Mouse (Mus musculus): ENCODE measurements at regions not wholly inside any gene's neighbourhood (a gene's known extent, or its start where the extent isn't known, plus 50 kb on each side); places are given as distances from the start of the nearest gene placed in this dataset.

- Histone ChIP-seq H3K9ac (no peak overlapping the region), H3K4me3 (no peak overlapping the region), H3K9me3 (replicated peaks) (no peaks in the 10 kb centered on the region; the same call in 1 of the 2 replicates), H3K4me2 (no peak overlapping the region), H3K36me3 (no peaks in the 10 kb centered on the region), H3K4me1 (replicated peaks) (no peaks in the 10 kb centered on the region), H3K27ac (ENCODE audit: poor library complexity, severe bottlenecking) (no peak overlapping the region), H3K27me3 (replicated peaks) (no peaks in the 10 kb centered on the region)
- 67% methylated on average over 5 of the region's 5 CpGs for WGBS
- ATAC-seq (ENCODE audit: insufficient number of reproducible peaks, low FRiP score), result no peak
Measured at GRCm38 (mm10) chr6:35814476-35814875, 274.8 kb upstream of the Mtpn start.

- Histone ChIP-seq H3K36me3 (no peaks in the 10 kb centered on the region), H3K27ac (ENCODE audit: poor library complexity, severe bottlenecking) (no peak overlapping the region), H3K9me3 (replicated peaks) (no peaks in the 10 kb centered on the region; the same call in 1 of the 2 replicates), H3K9ac (no peak overlapping the region), H3K4me1 (replicated peaks) (no peaks in the 10 kb centered on the region), H3K4me2 (no peak overlapping the region), H3K27me3 (replicated peaks) (no peaks in the 10 kb centered on the region), H3K4me3 (no peak overlapping the region)
- WGBS, result 70% methylated on average over 2 of the region's 2 CpGs
- no peak for ATAC-seq (ENCODE audit: insufficient number of reproducible peaks, low FRiP score)
Measured at GRCm38 (mm10) chr6:35805738-35806137, 266.1 kb upstream of the Mtpn start.

- H3K4me3 ChIP-seq, result no peak overlapping the region
- H3K27ac ChIP-seq (ENCODE audit: poor library complexity, severe bottlenecking), result no peak overlapping the region
- no peak overlapping the region for H3K9ac ChIP-seq
- H3K27me3 ChIP-seq (replicated peaks), result no peaks in the 10 kb centered on the region
- ATAC-seq (ENCODE audit: insufficient number of reproducible peaks, low FRiP score), result no peak
- no peaks in the 10 kb centered on the region for H3K9me3 ChIP-seq (replicated peaks)
- H3K4me2 ChIP-seq, result no peak overlapping the region
- no peaks in the 10 kb centered on the region for H3K36me3 ChIP-seq
- no peaks in the 10 kb centered on the region for H3K4me1 ChIP-seq (replicated peaks)
- 76% methylated on average over 3 of the region's 3 CpGs for WGBS
Measured at GRCm38 (mm10) chr6:35804041-35804440, 264.4 kb upstream of the Mtpn start.

GRCm38 (mm10) chr6:35779706-35780105 is 240.0 kb upstream of the Mtpn start:
- H3K4me1 ChIP-seq (replicated peaks), result no peaks in the 10 kb centered on the region
- no peak overlapping the region for H3K9ac ChIP-seq
- no peak overlapping the region for H3K4me2 ChIP-seq
- no peak overlapping the region for H3K4me3 ChIP-seq
- H3K36me3 ChIP-seq, result no peaks in the 10 kb centered on the region
- no peak for ATAC-seq (ENCODE audit: insufficient number of reproducible peaks, low FRiP score)
- WGBS, result 73% methylated on average over 1 of the region's 1 CpGs
- H3K9me3 ChIP-seq (replicated peaks), result 0 out of 2 replicates have a peak, but pooled peaks cover 3% of the 10 kb centered on the region
- H3K27ac ChIP-seq (ENCODE audit: poor library complexity, severe bottlenecking), result no peak overlapping the region
- no peaks in the 10 kb centered on the region for H3K27me3 ChIP-seq (replicated peaks)

GRCm38 (mm10) chr6:35770907-35771306 is 231.2 kb upstream of the Mtpn start:
- Histone ChIP-seq H3K9me3 (replicated peaks) (no peaks in the 10 kb centered on the region), H3K4me3 (no peak overlapping the region)

GRCm38 (mm10) chr6:35759606-35760246 is 220.0 kb upstream of the Mtpn start:
- H3K27me3 ChIP-seq (replicated peaks), result no peaks in the 10 kb centered on the region
- no peak for ATAC-seq (ENCODE audit: insufficient number of reproducible peaks, low FRiP score)
- H3K36me3 ChIP-seq, result no peaks in the 10 kb centered on the region
- no peaks in the 10 kb centered on the region for H3K9me3 ChIP-seq (replicated peaks)
- H3K9ac ChIP-seq, result no peak overlapping the region
- H3K4me2 ChIP-seq, result no peak overlapping the region
- WGBS, result 83% methylated on average over 3 of the region's 3 CpGs
- no peak overlapping the region for H3K27ac ChIP-seq (ENCODE audit: poor library complexity, severe bottlenecking)
- no peak overlapping the region for H3K4me3 ChIP-seq
- no peaks in the 10 kb centered on the region for H3K4me1 ChIP-seq (replicated peaks)

More at GRCm38 (mm10) chr6:35770907-35771306, 231.2 kb upstream of the Mtpn start:
- no peak overlapping the region for H3K27ac ChIP-seq (ENCODE audit: poor library complexity, severe bottlenecking)
- H3K9ac ChIP-seq, result no peak overlapping the region
- ATAC-seq (ENCODE audit: insufficient number of reproducible peaks, low FRiP score), result no peak
- WGBS, result 78% methylated on average over 3 of the region's 3 CpGs
- H3K4me2 ChIP-seq, result no peak overlapping the region
- no peaks in the 10 kb centered on the region for H3K36me3 ChIP-seq
- no peaks in the 10 kb centered on the region for H3K4me1 ChIP-seq (replicated peaks)
- no peaks in the 10 kb centered on the region for H3K27me3 ChIP-seq (replicated peaks)

- no peaks in the 10 kb centered on the region for H3K9me3 ChIP-seq (replicated peaks)
- no peak for ATAC-seq (ENCODE audit: insufficient number of reproducible peaks, low FRiP score)
- H3K4me1 ChIP-seq (replicated peaks), result no peaks in the 10 kb centered on the region
- WGBS, result 32% methylated on average over 1 of the region's 1 CpGs
- no peak overlapping the region for H3K27ac ChIP-seq (ENCODE audit: poor library complexity, severe bottlenecking)
- no peak overlapping the region for H3K4me3 ChIP-seq
- H3K4me2 ChIP-seq, result no peak overlapping the region
- H3K9ac ChIP-seq, result no peak overlapping the region
- H3K36me3 ChIP-seq, result no peaks in the 10 kb centered on the region
- no peaks in the 10 kb centered on the region for H3K27me3 ChIP-seq (replicated peaks)
Measured at GRCm38 (mm10) chr6:35746034-35746433, 206.3 kb upstream of the Mtpn start.

- 79% methylated on average over 3 of the region's 3 CpGs for WGBS
- no peaks in the 10 kb centered on the region for H3K4me1 ChIP-seq (replicated peaks)
- no peak for ATAC-seq (ENCODE audit: insufficient number of reproducible peaks, low FRiP score)
- no peak overlapping the region for H3K27ac ChIP-seq (ENCODE audit: poor library complexity, severe bottlenecking)
- no peaks in the 10 kb centered on the region for H3K27me3 ChIP-seq (replicated peaks)
- H3K9ac ChIP-seq, result no peak overlapping the region
- no peaks in the 10 kb centered on the region for H3K9me3 ChIP-seq (replicated peaks)
- H3K4me3 ChIP-seq, result no peak overlapping the region
- H3K36me3 ChIP-seq, result no peaks in the 10 kb centered on the region
- H3K4me2 ChIP-seq, result no peak overlapping the region
Measured at GRCm38 (mm10) chr6:35705587-35705986, 165.9 kb upstream of the Mtpn start.

GRCm38 (mm10) chr6:35667062-35667461 is 127.4 kb upstream of the Mtpn start:
- no peak for ATAC-seq (ENCODE audit: insufficient number of reproducible peaks, low FRiP score)
- H3K36me3 ChIP-seq, result no peaks in the 10 kb centered on the region
- no peak overlapping the region for H3K9ac ChIP-seq
- H3K9me3 ChIP-seq (replicated peaks), result 0 out of 2 replicates have a peak, but pooled peaks cover 4% of the 10 kb centered on the region
- no peak overlapping the region for H3K4me3 ChIP-seq
- H3K4me1 ChIP-seq (replicated peaks), result no peaks in the 10 kb centered on the region
- no peak overlapping the region for H3K27ac ChIP-seq (ENCODE audit: poor library complexity, severe bottlenecking)
- 81% methylated on average over 2 of the region's 2 CpGs for WGBS
- no peak overlapping the region for H3K4me2 ChIP-seq
- H3K27me3 ChIP-seq (replicated peaks), result no peaks in the 10 kb centered on the region

GRCm38 (mm10) chr6:35651401-35651800 is 111.7 kb upstream of the Mtpn start:
- H3K36me3 ChIP-seq, result no peaks in the 10 kb centered on the region
- H3K9ac ChIP-seq, result no peak overlapping the region
- no peaks in the 10 kb centered on the region for H3K9me3 ChIP-seq (replicated peaks)
- H3K27me3 ChIP-seq (replicated peaks), result no peaks in the 10 kb centered on the region
- H3K27ac ChIP-seq (ENCODE audit: poor library complexity, severe bottlenecking), result no peak overlapping the region
- no peak overlapping the region for H3K4me2 ChIP-seq
- H3K4me1 ChIP-seq (replicated peaks), result no peaks in the 10 kb centered on the region
- no peak overlapping the region for H3K4me3 ChIP-seq
- no peak for ATAC-seq (ENCODE audit: insufficient number of reproducible peaks, low FRiP score)
- 49% methylated on average over 4 of the region's 4 CpGs for whole genome bisulfite sequencing

- H3K4me1 ChIP-seq (replicated peaks), result no peaks in the 10 kb centered on the region
- no peak overlapping the region for H3K9ac ChIP-seq
- no peak overlapping the region for H3K4me2 ChIP-seq
- no peaks in the 10 kb centered on the region for H3K36me3 ChIP-seq
- WGBS, result 80% methylated on average over 7 of the region's 7 CpGs
- no peaks in the 10 kb centered on the region for H3K27me3 ChIP-seq (replicated peaks)
- no peaks in the 10 kb centered on the region for H3K9me3 ChIP-seq (replicated peaks)
- no peak overlapping the region for H3K27ac ChIP-seq (ENCODE audit: poor library complexity, severe bottlenecking)
- no peak for ATAC-seq (ENCODE audit: insufficient number of reproducible peaks, low FRiP score)
- H3K4me3 ChIP-seq, result no peak overlapping the region
Measured at GRCm38 (mm10) chr6:35645210-35645609, 105.5 kb upstream of the Mtpn start.

GRCm38 (mm10) chr6:35640672-35641071 is 101.0 kb upstream of the Mtpn start:
- H3K4me3 ChIP-seq, result no peak overlapping the region
- no peaks in the 10 kb centered on the region for H3K27me3 ChIP-seq (replicated peaks)
- no peaks in the 10 kb centered on the region for H3K9me3 ChIP-seq (replicated peaks)
- no peak overlapping the region for H3K4me2 ChIP-seq
- H3K36me3 ChIP-seq, result no peaks in the 10 kb centered on the region
- H3K9ac ChIP-seq, result no peak overlapping the region
- H3K27ac ChIP-seq (ENCODE audit: poor library complexity, severe bottlenecking), result no peak overlapping the region
- ATAC-seq (ENCODE audit: insufficient number of reproducible peaks, low FRiP score), result no peak
- H3K4me1 ChIP-seq (replicated peaks), result no peaks in the 10 kb centered on the region

Data from heart, embryonic 12.5 days (tissue).